Mouse (Mus musculus) adipocyte (in vitro differentiated cells): Measurements from ENCODE around the gene Clip1.

Source experiments
- DNase-seq: peaks from one replicate; pipeline ENCODE4 v3.0.0-alpha.2; 2016; ENCODE audit warnings: low spot score

Gene Clip1

GRCm38 (mm10) chr5:123670800-123671472, 13.5 kb downstream of the Clip1 start:
- no peak for DNase-seq

- DNase-seq = no peak
These were observed 14.2 kb downstream of the Clip1 start for GRCm38 (mm10) chr5:123669991-123670799.

- no peak for DNase-seq
These were observed 16.5 kb downstream of the Clip1 start for GRCm38 (mm10) chr5:123667915-123668314.

GRCm38 (mm10) chr5:123665956-123666355, 18.5 kb downstream of the Clip1 start:
- no peak for DNase-seq

- DNase-seq = no peak
These were observed 20.1 kb downstream of the Clip1 start for GRCm38 (mm10) chr5:123664329-123664728.

GRCm38 (mm10) chr5:123662059-123662458, 22.4 kb downstream of the Clip1 start:
- DNase-seq = peak; percentile 60

GRCm38 (mm10) chr5:123661602-123662001, 22.8 kb downstream of the Clip1 start:
- peak; percentile 52 for DNase-seq

GRCm38 (mm10) chr5:123657651-123658050, 26.8 kb downstream of the Clip1 start:
- no peak for DNase-seq

- DNase-seq = no peak
These were observed 29.5 kb downstream of the Clip1 start for GRCm38 (mm10) chr5:123654937-123655336.

- no peak for DNase-seq
These were observed 31.1 kb downstream of the Clip1 start for GRCm38 (mm10) chr5:123653287-123653801.

- DNase-seq = no peak
These were observed 33.6 kb downstream of the Clip1 start for GRCm38 (mm10) chr5:123650825-123651224.

GRCm38 (mm10) chr5:123642401-123642800, 42.0 kb downstream of the Clip1 start:
- no peak for DNase-seq

GRCm38 (mm10) chr5:123641259-123641900, 43.0 kb downstream of the Clip1 start:
- no peak for DNase-seq

- DNase-seq = no peak
These were observed 44.2 kb downstream of the Clip1 start for GRCm38 (mm10) chr5:123640181-123640580.

- DNase-seq = no peak
These were observed 53.2 kb downstream of the Clip1 start for GRCm38 (mm10) chr5:123631210-123631609.

GRCm38 (mm10) chr5:123626631-123627030, 57.8 kb downstream of the Clip1 start:
- peak; percentile 84 for DNase-seq

- DNase-seq = no peak
These were observed 62.0 kb downstream of the Clip1 start for GRCm38 (mm10) chr5:123622421-123622820.

- peak; percentile 16 for DNase-seq
These were observed 65.9 kb downstream of the Clip1 start for GRCm38 (mm10) chr5:123618558-123618957.

- no peak for DNase-seq
These were observed 70.2 kb downstream of the Clip1 start for GRCm38 (mm10) chr5:123614246-123614645.

GRCm38 (mm10) chr5:123609843-123610242, 74.6 kb downstream of the Clip1 start:
- DNase-seq = peak; percentile 89

- no peak for DNase-seq
These were observed 75.0 kb downstream of the Clip1 start for GRCm38 (mm10) chr5:123609416-123609815.

- DNase-seq = no peak
These were observed 77.2 kb downstream of the Clip1 start for GRCm38 (mm10) chr5:123607211-123607669.

GRCm38 (mm10) chr5:123603496-123603895, 80.9 kb downstream of the Clip1 start:
- no peak for DNase-seq
